Mouse (Mus musculus) embryonic fibroblast, embryonic 13.5 days (primary cell): Measurements from ENCODE around the gene Abca3.

Experiments used
- CTCF ChIP-seq: IDR thresholded peaks from 2 replicates; pipeline ENCODE4 v1.5.1; 2011; ENCODE audit warnings: mild to moderate bottlenecking, control low read depth, low read length, moderate library complexity, borderline replicate concordance; ENCODE audit not compliant: insufficient read depth
- POLR2A ChIP-seq: IDR thresholded peaks from 2 replicates; pipeline ENCODE4 v1.6.1; 2011; ENCODE audit warnings: low read depth, mild to moderate bottlenecking, control low read depth, low read length, moderate library complexity

GRCm38 (mm10) chr17:24375094-24375712 is 23.5 kb downstream of the Abca3 start:
- no peak for TF ChIP-seq CTCF
- TF ChIP-seq POLR2A = no peak
